Mouse (Mus musculus) myocyte (in vitro differentiated cells): ENCODE measurements at regions not wholly inside any gene's neighbourhood (a gene's known extent, or its start where the extent isn't known, plus 50 kb on each side); places are given as distances from the start of the nearest gene placed in this dataset.

Source experiments
- H3K27me3 ChIP-seq: one replicate; pipeline ENCODE4 v1.6.1; 2011; ENCODE audit not compliant: control insufficient read depth, insufficient read depth, insufficient read length
- H3K36me3 ChIP-seq: one replicate; pipeline ENCODE4 v1.6.1; 2011; ENCODE audit not compliant: control insufficient read depth, insufficient read depth
- H3K4me2 ChIP-seq: one replicate; pipeline ENCODE4 v1.6.1; 2011; ENCODE audit warnings: low read depth, control low read depth
- H3K4me3 ChIP-seq: one replicate; pipeline ENCODE4 v1.5.1; 2011; ENCODE audit warnings: mild to moderate bottlenecking, control low read depth, moderate library complexity
- H3K79me2 ChIP-seq: one replicate; pipeline ENCODE4 v1.6.1; 2011; ENCODE audit not compliant: control insufficient read depth, insufficient read depth
- H3ac ChIP-seq: one replicate; pipeline ENCODE4 v1.6.1; 2011; ENCODE audit not compliant: control insufficient read depth, insufficient read length
- CEBPB ChIP-seq: IDR thresholded peaks from 2 replicates; pipeline ENCODE4 v1.6.1; 2011; ENCODE audit warnings: mild to moderate bottlenecking, moderate library complexity; ENCODE audit not compliant: poor library complexity, insufficient read depth, severe bottlenecking
- E2F4 ChIP-seq: IDR thresholded peaks from one replicate; pipeline ENCODE4 v1.6.1; 2011; ENCODE audit warnings: mild to moderate bottlenecking, control low read depth, moderate library complexity; ENCODE audit not compliant: insufficient read depth
- MAX ChIP-seq: IDR thresholded peaks from one replicate; pipeline ENCODE4 v1.6.1; 2011; ENCODE audit warnings: low read depth, mild to moderate bottlenecking, control low read depth
- MYOD1 ChIP-seq, 3 experiments: IDR thresholded peaks; one replicate each; pipeline ENCODE4 v1.6.1; 2011; ENCODE audit warnings: control low read depth in 2 of 3, low read depth in 2 of 3, mild to moderate bottlenecking in 2 of 3, moderate library complexity in 1 of 3; ENCODE audit not compliant: insufficient read length in 2 of 3, control insufficient read depth in 1 of 3
- MYOG ChIP-seq, 3 experiments: IDR thresholded peaks; one replicate each; pipeline ENCODE4 v1.6.1; 2011; ENCODE audit warnings: control low read depth in 2 of 3, low read depth in 2 of 3, mild to moderate bottlenecking in 2 of 3; ENCODE audit not compliant: insufficient read length in 2 of 3, control insufficient read depth in 1 of 3, insufficient read depth in 1 of 3
- POLR2A ChIP-seq: IDR thresholded peaks from one replicate; pipeline ENCODE4 v1.6.1; 2011; ENCODE audit warnings: low read depth, mild to moderate bottlenecking, control low read depth, moderate library complexity; ENCODE audit not compliant: insufficient read length
- POLR2AphosphoS2 ChIP-seq: IDR thresholded peaks from one replicate; pipeline ENCODE4 v1.6.1; 2011; ENCODE audit warnings: low read depth, control low read depth; ENCODE audit not compliant: insufficient read length
- REST ChIP-seq: IDR thresholded peaks from one replicate; pipeline ENCODE4 v1.6.1; 2011; ENCODE audit warnings: mild to moderate bottlenecking, control low read depth, moderate library complexity; ENCODE audit not compliant: insufficient read depth, insufficient read length
- SRF ChIP-seq: IDR thresholded peaks from one replicate; pipeline ENCODE4 v1.6.1; 2011; ENCODE audit warnings: low read depth; ENCODE audit not compliant: control insufficient read depth, insufficient read length
- TCF12 ChIP-seq: IDR thresholded peaks from one replicate; pipeline ENCODE4 v1.6.1; 2011; ENCODE audit warnings: mild to moderate bottlenecking, control low read depth; ENCODE audit not compliant: poor library complexity, insufficient read depth, severe bottlenecking
- TCF3 ChIP-seq: IDR thresholded peaks from one replicate; pipeline ENCODE4 v1.6.1; 2011; ENCODE audit warnings: low read depth, control low read depth; ENCODE audit not compliant: insufficient read length
- USF1 ChIP-seq: IDR thresholded peaks from one replicate; pipeline ENCODE4 v1.6.1; 2011; ENCODE audit warnings: low read depth, mild to moderate bottlenecking, control low read depth, moderate library complexity

DNA sequence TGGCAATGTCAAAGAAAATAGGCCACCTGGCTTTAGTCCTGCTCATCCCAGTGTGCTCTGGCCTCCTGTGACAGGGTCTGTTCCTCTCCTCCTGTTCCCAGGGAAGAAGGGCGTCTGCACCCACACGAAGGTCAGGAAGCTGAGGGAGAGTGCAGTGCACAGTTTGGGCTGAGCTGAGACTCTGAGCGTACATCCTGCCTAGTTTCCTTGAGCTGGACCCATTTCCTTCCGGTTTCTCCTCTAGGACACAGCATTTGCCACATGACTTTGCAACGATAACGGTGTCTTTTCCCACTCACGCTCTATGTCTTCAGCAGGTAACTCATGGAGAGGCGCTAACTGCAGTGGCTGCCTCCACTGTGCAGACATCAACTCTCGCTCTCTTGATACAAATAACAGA lies 59.6 kb upstream of the Cdh4 start:
- Histone ChIP-seq H3K4me2 (no peak overlapping the region), H3ac (no peak overlapping the region), H3K4me3 (no peak overlapping the region), H3K36me3 (no peaks in the 10 kb centered on the region), H3K79me2 (no peaks in the 10 kb centered on the region), H3K27me3 (no peaks in the 10 kb centered on the region)
- no peak for TF ChIP-seq POLR2AphosphoS2
- no peak for TF ChIP-seq SRF
- TF ChIP-seq REST, result no peak
- TF ChIP-seq USF1, result no peak
- no peak for TF ChIP-seq POLR2A
- TF ChIP-seq CEBPB, result no peak
- no peak for TF ChIP-seq MYOG (IDR thresholded peaks at IDR 0.05; ENCODE audit: control insufficient read depth in 1 of 3, insufficient read depth in 1 of 3, insufficient read length in 2 of 3, low read depth in 2 of 3)
- TF ChIP-seq E2F4, result no peak
- TF ChIP-seq MAX, result no peak
- TF ChIP-seq MYOD1 (IDR thresholded peaks at IDR 0.05; ENCODE audit: control insufficient read depth in 1 of 3, insufficient read length in 2 of 3, low read depth in 2 of 3), result no peak
- TF ChIP-seq TCF12, result no peak
- no peak for TF ChIP-seq TCF3

DNA sequence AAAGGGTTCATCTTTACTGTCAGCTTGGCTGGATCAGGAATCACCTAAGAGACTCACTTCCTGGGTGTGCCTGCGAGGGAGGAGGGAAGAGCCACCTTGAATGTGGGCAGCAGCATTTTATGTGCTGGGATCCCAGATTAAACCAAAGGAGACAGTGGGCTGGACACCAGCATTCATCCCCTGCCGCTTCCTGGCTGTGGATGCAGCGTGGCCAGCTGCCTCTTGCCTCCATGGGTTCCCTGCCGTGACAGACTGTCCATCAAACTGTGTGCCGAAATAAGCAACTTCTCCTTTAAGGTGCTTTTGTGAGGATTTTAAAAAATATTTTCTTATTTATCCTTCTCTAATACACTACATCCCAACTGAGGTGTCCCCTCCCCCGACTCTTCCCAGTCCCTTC lies 55.4 kb upstream of the Cdh4 start:
- Histone ChIP-seq H3K4me2 (no peak overlapping the region), H3K27me3 (no peaks in the 10 kb centered on the region), H3ac (no peak overlapping the region), H3K4me3 (no peak overlapping the region), H3K79me2 (no peaks in the 10 kb centered on the region), H3K36me3 (no peaks in the 10 kb centered on the region)
- TF ChIP-seq POLR2A (no peak), E2F4 (no peak), TCF12 (no peak), MYOD1 (IDR thresholded peaks at IDR 0.05; ENCODE audit: control insufficient read depth in 1 of 3, insufficient read length in 2 of 3, low read depth in 2 of 3) (no peak), SRF (no peak), MYOG (IDR thresholded peaks at IDR 0.05; ENCODE audit: control insufficient read depth in 1 of 3, insufficient read depth in 1 of 3, insufficient read length in 2 of 3, low read depth in 2 of 3) (no peak), REST (no peak), MAX (no peak), CEBPB (no peak), USF1 (no peak), TCF3 (no peak), POLR2AphosphoS2 (no peak)

GRCm38 (mm10) chr2:179390486-179390885 lies 51.7 kb upstream of the Cdh4 start:
- Histone ChIP-seq H3ac (no peak overlapping the region), H3K27me3 (no peaks in the 10 kb centered on the region), H3K4me2 (no peak overlapping the region), H3K4me3 (no peak overlapping the region), H3K36me3 (no peaks in the 10 kb centered on the region), H3K79me2 (no peaks in the 10 kb centered on the region)
- no peak for TF ChIP-seq MAX
- no peak for TF ChIP-seq MYOG (IDR thresholded peaks at IDR 0.05; ENCODE audit: control insufficient read depth in 1 of 3, insufficient read depth in 1 of 3, insufficient read length in 2 of 3, low read depth in 2 of 3)
- TF ChIP-seq E2F4, result no peak
- no peak for TF ChIP-seq USF1
- TF ChIP-seq MYOD1 (IDR thresholded peaks at IDR 0.05; ENCODE audit: control insufficient read depth in 1 of 3, insufficient read length in 2 of 3, low read depth in 2 of 3), result no peak
- TF ChIP-seq REST, result no peak
- TF ChIP-seq TCF12, result no peak
- no peak for TF ChIP-seq CEBPB
- TF ChIP-seq SRF, result no peak

DNA sequence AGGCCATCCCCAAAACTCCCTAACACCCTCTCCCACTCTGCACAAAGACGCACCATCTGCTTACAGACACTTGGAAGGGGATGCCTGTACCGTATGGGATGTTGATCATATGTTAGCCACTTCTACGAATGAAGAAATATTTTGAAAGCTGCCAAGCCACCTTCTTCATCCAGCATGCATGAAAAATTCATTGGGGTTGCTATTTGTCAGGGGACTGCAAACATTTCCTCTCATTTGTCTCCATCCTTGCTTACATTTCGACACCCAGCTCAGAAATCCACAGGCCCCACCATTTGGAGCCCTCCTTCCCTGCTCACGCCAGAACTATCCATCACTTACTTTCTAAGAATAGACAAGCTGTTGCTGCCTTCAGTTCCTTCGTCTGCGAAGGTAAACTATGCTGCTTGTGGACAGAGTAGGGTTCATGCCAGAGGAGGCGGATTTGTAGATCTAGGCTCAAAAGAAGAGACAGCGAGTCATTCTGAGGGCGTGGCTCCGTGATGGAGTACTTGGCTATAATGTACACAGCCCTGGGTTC lies 51.2 kb upstream of the Cdh4 start:
- H3K4me3 ChIP-seq, result no peak overlapping the region
- H3K79me2 ChIP-seq, result no peaks in the 10 kb centered on the region
- no peak overlapping the region for H3K4me2 ChIP-seq
- H3K36me3 ChIP-seq, result no peaks in the 10 kb centered on the region
- no peak for TF ChIP-seq MYOG (IDR thresholded peaks at IDR 0.05; ENCODE audit: control insufficient read depth in 1 of 3, insufficient read depth in 1 of 3, insufficient read length in 2 of 3, low read depth in 2 of 3)
- TF ChIP-seq MAX, result no peak
- no peaks in the 10 kb centered on the region for H3K27me3 ChIP-seq
- no peak overlapping the region for H3ac ChIP-seq
